Mouse (Mus musculus) lung, adult 2 months (tissue): ENCODE results near the gene Szrd1. TPM values are rescaled to one million over a fixed set of nuclear protein-coding genes. Genes with fewer than 3 reads are reported as not detected.
A peak's percentile ranks its signal among the peaks of the same experiment; 100 is the strongest.

ENCODE experiments used
- DNase-seq: peaks from one replicate; pipeline ENCODE4 v3.0.0; 2022
- H3K4me1 ChIP-seq: fragments of 200-500 bp; 2 replicates; pipeline ENCODE4 v1.6.1; 2011; ENCODE audit warnings: low read length; ENCODE audit not compliant: control insufficient read depth, insufficient read depth
- H3K4me3 ChIP-seq: fragments of 200-500 bp; replicated peaks from 2 replicates; pipeline ENCODE3; 2011; ENCODE audit warnings: low read depth, mild to moderate bottlenecking, control low read depth, low read length; ENCODE audit errors: extremely low read depth
- CTCF ChIP-seq: fragments of 200-500 bp; IDR thresholded peaks from 2 replicates; pipeline ENCODE4 v1.5.1; 2011; ENCODE audit warnings: mild to moderate bottlenecking, low read length, control low read depth; ENCODE audit not compliant: insufficient read depth
- POLR2A ChIP-seq: fragments of 200-500 bp; IDR thresholded peaks from 2 replicates; pipeline ENCODE4 v1.6.1; 2011; ENCODE audit warnings: low read depth, mild to moderate bottlenecking, control low read depth, low read length, borderline replicate concordance; ENCODE audit errors: extremely low read depth
- WGBS: fragments of 180-500 bp; shearing (Covaris S2); methylation state at CpG from one replicate; pipeline ENCODE4 v1.1.7; 2018; 5-methylcytosine and 5-hydroxymethylcytosine counted together
- polyA plus RNA-seq: library from polyadenylated mRNA; depleted of rRNA; stranded (reverse); fragments of >200 nt; gene quantifications from 2 replicates; pipeline ENCODE4 v1.2.3, GENCODE M21; 2012; rRNA removed

Gene Szrd1
- polyA plus RNA-seq: 50.5 and 56.4 TPM in 2 replicates

DNA sequence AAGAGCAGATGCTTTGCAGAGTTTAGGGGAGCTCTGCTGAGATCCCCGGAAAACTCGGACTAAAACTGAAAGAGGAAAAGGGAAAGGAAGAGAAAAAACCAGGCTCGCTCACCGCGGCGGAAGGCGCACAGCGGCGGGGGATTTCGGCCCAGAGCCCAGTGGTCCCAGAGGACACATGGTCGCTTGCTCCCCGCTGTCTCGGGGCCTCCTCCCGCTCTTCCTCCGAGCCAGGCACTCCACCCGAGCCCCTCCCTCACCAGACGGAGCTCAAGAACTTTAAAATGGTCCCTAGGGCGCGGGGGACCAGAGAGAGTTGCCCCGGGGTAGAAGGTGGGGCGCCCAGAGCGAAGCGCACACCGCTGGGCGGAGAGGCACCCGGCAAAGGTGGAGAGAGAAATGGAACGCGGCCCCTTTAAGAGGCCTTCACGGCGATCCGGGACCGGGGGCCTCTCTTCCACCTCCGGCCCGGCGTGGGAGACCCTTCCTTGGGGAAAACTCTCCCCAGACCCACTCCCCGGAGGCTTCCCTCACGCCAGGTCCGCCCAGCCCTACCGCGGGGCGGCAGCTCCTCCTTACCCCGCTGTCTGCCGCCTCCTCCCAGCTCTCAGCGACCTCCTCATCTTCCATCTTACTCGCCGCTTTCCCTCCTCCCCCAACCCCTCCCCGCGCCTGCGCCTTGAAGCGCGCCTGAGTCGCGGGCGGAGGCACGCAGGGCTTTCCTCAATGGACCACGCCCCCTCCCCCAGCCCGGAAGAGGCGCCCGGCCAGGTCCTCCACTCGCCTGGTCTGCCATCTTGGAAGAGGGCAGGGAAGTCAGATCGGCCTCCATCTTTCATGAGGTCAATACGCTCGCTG, at the start of gene Szrd1:
TSS of gene Szrd1 (minus strand) at position 660 of the 855 bp plus-strand sequence.
- 1% methylated on average over 58 of the region's 63 CpGs for WGBS
- peak within 1 kb of the TSS; percentile 95 for H3K4me3 ChIP-seq
- TF ChIP-seq CTCF (no peak), POLR2A (peak; percentile 92)
- peaks cover 22% of the 10 kb centered on the region for H3K4me1 ChIP-seq
- peak; percentile 98 for DNase-seq

DNA sequence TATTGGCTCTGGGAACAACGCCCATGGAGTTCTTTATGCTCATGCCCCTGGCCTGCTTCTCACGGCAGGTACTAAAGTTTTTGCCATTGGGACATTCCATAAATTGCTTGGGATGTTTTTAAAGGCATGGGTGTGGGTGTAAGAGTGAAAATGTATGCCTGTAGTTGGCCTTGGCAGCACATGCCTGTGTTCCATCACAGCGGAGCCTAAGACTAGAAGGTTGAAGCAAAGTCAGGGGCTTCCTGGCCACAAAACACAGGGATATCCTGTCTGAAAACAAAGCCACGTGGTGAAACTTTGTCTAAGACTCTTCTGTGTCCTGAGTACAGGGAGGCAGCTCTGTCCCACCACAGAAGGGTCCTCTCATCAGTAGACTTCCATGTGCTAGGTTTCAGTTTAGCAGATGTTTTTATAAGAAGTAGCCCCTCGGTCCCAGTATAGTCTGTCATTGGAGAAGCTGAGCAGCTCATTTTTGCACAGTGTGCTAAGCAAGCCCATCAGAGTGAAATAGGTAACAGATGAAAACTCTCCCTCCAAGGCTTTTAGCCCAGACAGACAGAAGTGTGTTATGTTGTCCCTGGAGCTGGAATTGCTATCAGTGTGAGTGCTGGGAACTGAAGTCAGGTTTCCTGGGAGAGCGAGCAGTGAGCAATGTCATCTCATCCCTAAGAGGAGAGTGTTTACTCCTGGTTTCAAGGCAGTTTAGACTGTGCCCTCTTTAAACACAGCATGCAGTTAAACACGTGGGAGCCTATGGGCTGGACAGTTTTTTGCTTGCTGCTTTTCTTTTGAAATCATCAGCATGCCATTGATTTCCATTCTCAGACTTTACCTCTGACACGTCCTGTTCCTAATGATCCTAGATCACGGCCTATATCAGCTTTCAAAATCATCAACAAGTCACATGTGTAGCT, 47.6 kb upstream of the Szrd1 start:
- no peak for TF ChIP-seq CTCF
- TF ChIP-seq POLR2A: no peak
- 41% methylated on average over 9 of the region's 9 CpGs for WGBS
- Histone ChIP-seq H3K4me3 (no peak overlapping the region), H3K4me1 (peaks cover 12% of the 10 kb centered on the region)
- no peak for DNase-seq

DNA sequence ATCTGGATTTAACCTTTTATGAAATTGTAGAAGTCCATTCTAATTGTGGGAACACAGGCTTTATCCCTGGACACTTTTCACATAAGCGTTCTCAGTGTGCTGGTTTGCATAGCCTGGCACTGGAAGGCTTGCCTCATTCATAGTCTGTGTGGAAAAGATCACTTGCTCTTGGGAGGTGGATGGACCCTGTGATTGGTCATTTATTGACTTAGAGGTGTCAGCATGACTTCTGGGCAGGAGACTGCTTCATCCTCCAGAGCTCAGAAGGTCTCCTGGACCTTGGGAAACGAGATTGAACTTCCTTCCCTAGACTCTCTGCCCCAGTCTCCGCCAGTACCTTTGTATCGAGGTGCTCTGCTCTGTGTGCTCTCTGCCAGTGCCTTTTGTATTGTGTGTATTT, 44.9 kb upstream of the Szrd1 start:
- WGBS: 93% methylated on average over 4 of the region's 4 CpGs
- DNase-seq: no peak
- no peak overlapping the region for H3K4me3 ChIP-seq
- TF ChIP-seq POLR2A: no peak
- TF ChIP-seq CTCF: no peak
- H3K4me1 ChIP-seq: peaks cover 12% of the 10 kb centered on the region

DNA sequence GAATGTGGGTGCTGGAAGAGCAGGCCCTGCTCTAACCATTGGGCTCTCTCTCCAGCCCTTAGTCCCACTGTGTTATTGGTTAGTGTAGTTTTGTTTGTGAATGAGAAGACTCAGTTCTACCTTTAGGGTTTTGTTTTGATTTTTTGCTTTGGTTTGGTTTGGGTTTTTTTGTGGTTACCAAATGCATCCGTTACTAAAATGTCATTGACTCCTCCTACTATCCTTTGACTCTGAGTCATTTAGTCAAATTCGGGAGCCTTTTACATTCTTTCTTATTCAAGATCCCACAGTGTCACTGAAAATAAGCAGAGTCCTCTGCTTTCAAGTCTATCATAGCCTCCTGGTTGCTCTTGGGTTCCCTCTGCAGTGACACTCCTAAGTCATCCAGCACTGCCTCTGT, 44.4 kb upstream of the Szrd1 start:
- DNase-seq: no peak
- Histone ChIP-seq H3K4me3 (no peak overlapping the region), H3K4me1 (peaks cover 12% of the 10 kb centered on the region)
- WGBS: 80% methylated on average over 2 of the region's 2 CpGs
- TF ChIP-seq CTCF (no peak), POLR2A (no peak)

DNA sequence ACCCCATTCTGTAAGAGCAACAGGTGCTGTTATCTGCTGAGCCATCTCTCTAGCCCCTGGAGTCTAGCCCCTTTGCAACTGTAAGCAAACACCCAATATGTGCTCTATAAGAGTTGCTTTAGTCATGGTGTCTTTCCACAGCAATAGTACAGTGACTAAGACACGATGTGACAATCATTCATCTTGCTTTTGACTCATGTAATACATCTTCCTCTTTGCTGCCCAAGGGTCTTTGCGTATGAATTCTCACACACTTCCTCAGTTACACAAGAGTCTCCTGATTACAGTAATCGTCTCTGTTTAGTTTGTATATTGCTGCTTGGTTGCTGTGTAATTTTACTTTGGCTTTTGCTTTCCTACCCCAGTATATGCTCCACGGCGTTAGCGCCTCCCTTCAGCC, 42.4 kb upstream of the Szrd1 start:
- no peak for TF ChIP-seq CTCF
- TF ChIP-seq POLR2A: no peak
- no peak for DNase-seq
- 82% methylated on average over 6 of the region's 6 CpGs for WGBS
- H3K4me1 ChIP-seq: peaks cover 9% of the 10 kb centered on the region
- no peak overlapping the region for H3K4me3 ChIP-seq

GRCm38 (mm10) chr4:141180831-141181230, 41.3 kb upstream of the Szrd1 start:
- no peak for DNase-seq
- 84% methylated on average over 8 of the region's 8 CpGs for WGBS
- H3K4me3 ChIP-seq: no peak overlapping the region
- TF ChIP-seq POLR2A (no peak), CTCF (no peak)
- H3K4me1 ChIP-seq: 0 out of 2 replicates have a peak, but pooled peaks cover under 1% of the 10 kb centered on the region

DNA sequence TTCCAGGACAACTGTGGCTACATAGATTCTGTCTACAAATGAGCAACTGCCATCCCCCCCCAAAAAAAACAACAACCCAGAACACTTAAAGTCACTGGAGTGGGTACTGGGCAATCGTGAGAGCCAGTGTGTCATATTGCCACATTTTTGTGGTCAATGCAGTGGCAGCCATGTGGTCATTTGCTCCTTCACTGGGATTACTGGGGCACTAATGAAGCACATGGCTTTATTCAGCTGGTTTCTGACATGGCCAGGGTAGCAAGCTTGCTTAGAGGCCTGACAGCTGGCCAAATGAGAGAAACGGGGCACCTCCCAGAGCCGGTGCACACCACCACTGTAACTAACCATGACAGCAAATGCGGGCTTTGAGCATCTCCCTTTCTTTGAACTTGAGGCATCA, 38.9 kb upstream of the Szrd1 start:
- WGBS: 83% methylated on average over 4 of the region's 4 CpGs
- Histone ChIP-seq H3K4me1 (no peaks in the 10 kb centered on the region), H3K4me3 (no peak overlapping the region)
- DNase-seq: no peak
- TF ChIP-seq POLR2A (no peak), CTCF (no peak)

DNA sequence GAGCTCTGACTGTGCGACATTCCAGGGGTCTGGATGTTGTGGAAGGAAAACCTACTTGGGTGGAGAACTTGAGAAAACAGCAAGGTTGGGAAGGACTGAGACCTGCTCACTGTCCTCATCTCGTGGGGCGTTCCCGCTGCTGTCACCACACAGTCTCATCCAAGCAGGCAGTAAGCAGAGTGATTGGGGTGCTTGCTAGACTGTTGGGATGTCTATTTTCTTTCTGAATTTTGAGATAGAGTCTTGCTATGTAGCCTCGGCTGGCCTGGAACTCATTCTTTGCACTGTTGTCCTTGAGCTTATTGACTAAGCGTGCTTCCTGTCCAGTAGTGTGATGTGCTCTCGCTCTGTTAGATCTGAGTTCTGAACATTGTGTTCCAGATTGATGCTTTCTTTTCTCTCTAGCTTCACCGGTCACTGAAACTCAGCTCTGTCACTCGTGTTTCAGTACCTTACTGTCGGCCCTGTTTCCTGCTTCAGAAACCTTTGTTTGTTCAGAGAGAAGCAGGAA, 36.8 kb upstream of the Szrd1 start:
- TF ChIP-seq POLR2A (no peak), CTCF (no peak)
- Histone ChIP-seq H3K4me3 (no peak overlapping the region), H3K4me1 (no peaks in the 10 kb centered on the region)
- 58% methylated on average over 10 of the region's 10 CpGs for WGBS
- no peak for DNase-seq

DNA sequence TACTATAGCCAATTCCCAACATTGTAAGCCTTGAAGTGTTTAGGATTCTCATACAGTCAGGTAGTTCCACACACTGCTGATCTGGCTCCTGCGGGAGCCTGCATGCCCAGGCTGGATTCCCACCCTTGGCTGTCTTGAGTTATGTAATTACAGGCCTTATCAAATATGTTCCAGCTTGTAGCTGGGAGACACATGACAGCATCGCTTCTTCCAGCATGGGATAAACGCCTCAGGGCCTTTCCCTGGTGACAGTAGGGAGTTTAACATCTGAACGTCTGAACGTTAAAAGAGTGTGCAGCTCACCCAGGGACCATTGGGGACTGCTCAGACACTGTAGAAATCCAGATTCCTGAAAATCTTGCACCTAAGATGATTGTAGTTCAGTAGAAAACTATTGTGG, 36.2 kb upstream of the Szrd1 start:
- Histone ChIP-seq H3K4me1 (no peaks in the 10 kb centered on the region), H3K4me3 (no peak overlapping the region)
- WGBS: 75% methylated on average over 5 of the region's 5 CpGs
- no peak for DNase-seq
- TF ChIP-seq CTCF: no peak
- TF ChIP-seq POLR2A: no peak
